Mouse (Mus musculus) G1E (cell line): ENCODE data around the gene Kif11.

Experiments used
- CTCF ChIP-seq: IDR thresholded peaks from 2 replicates; pipeline ENCODE4 v1.5.1; 2012; ENCODE audit warnings: low read depth, low read length, inconsistent platforms, mixed read lengths
- GATA1 ChIP-seq: IDR thresholded peaks from 2 replicates; pipeline ENCODE4 v1.6.1; 2012; ENCODE audit warnings: borderline replicate concordance, low read length, inconsistent platforms, mixed read lengths
- GATA2 ChIP-seq: IDR thresholded peaks from 2 replicates; pipeline ENCODE4 v1.6.1; 2012; ENCODE audit warnings: low read depth, low read length, inconsistent platforms, borderline replicate concordance

DNA sequence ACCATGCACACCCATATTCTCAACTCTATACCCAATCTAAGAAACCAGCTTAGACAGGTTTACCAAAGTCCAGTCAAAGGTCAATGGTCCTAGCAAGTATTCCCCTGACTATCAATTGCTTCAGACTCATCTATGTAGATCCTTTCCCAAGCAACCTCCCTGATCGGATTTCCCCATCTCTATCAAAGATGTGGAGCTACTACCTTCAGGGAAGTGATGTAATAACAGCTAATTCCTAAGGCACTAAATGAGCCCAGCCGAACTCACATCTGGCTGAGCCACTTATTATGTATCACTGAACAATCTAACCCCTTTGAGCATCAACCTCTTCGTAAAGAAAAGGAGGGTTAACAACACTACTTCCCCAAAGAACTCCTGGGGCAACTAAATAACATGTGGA is 23.4 kb upstream of the Kif11 start:
- TF ChIP-seq CTCF, result no peak
- TF ChIP-seq GATA1, result no peak
- TF ChIP-seq GATA2, result no peak
